Mouse (Mus musculus) left cerebral cortex, postnatal 4 days (tissue): ENCODE measurements around the gene Prkn. TPM values are rescaled to one million over a fixed set of nuclear protein-coding genes. Genes with fewer than 3 reads are reported as not detected.
"Not testable (repeated sequence)": the region's sequence is repeated elsewhere in the genome, so short reads cannot be mapped to it uniquely, and the experiment has no call there.

Source experiments
- DNase-seq: peaks from one replicate; pipeline ENCODE4 v3.0.0-alpha.2; 2022
- intact Hi-C: fragments of 180-260 bp; cut with DNase I; formaldehyde crosslinking; loops from one replicate; pipeline ENCODE4 v1.15.1; 2025
- total RNA-seq, 2 experiments: library from RNA; stranded (reverse); gene quantifications; 2 replicates each; pipeline ENCODE4 v1.2.3; 2021

Prkn gene
- total RNA-seq, 2 experiments from 2014 or later, result 12.8 to 16.2 TPM

DNA sequence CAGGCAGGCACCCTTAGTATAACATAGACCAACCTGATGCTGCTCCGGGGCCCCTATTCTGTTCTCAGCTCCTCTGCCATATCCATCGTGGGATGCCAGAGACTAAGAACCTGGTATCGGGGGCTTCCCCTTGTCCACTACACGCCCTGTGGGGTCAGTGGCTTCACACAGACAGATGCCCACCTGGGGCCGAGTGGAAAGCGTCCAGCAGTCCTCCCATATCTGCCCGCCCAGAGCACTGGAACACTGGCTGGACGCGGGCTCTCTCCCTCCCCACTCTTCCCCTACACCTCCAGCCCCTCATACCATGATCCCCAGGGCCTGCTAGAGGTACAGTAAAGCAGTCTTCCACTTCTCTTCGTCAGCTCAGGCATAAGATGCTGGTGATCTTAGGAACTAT, 277.3 kb downstream of the Prkn start:
- no peak for DNase-seq
- intact Hi-C loops, result no loop called here

- no peak for DNase-seq
- intact Hi-C loops, result no loop called here
These were observed 283.9 kb downstream of the Prkn start for GRCm38 (mm10) chr17:11124048-11124447.

DNA sequence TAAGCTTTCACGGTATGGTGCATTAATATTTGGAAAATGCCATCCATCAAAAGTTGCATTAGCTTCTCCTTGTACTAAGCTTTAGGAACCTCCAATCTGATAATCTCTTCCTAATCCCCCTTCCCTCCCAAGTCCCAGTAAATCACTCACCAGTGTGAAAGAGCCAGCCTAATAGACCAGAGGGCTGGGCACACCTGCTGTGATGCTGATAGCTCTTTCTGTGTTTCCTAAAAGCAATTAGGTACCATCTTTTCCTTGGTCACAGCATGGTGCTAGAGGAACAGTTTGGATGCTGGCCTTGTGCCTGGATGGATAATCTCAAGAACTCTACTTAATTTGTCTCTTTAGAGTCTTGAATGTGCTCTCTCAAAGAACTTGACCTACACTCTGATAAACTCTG, 287.0 kb downstream of the Prkn start:
- intact Hi-C loops, result no loop called here

GRCm38 (mm10) chr17:11130919-11131318, 290.7 kb downstream of the Prkn start:
- peak; percentile 63 for DNase-seq
- intact Hi-C loops, result no loop called here

More for the DNA sequence above, 287.0 kb downstream of the Prkn start:
- DNase-seq, result peak; percentile 24

DNA sequence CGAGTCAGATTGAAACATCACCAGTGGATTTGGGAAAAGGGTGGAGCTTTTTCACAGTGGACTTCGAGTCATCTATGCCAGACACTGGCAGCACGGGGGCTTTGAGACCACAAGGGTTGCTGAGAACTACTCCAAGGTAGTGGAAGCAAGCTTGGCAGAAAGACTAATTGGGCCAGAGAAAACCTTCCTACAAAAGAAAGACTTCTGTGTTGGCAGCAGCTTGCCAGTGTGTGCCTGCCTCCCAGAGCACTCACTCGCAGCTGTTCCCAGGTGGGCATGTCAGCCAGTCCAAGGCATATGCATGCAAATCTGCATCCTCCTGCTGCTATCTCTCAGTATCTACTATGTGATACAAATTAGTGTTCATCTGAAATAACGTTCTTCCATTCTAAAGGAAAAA, 302.1 kb downstream of the Prkn start:
- peak; percentile 65 for DNase-seq
- intact Hi-C loops, result no loop called here

- intact Hi-C loops, result no loop called here
- DNase-seq, result no peak
These were observed 315.9 kb downstream of the Prkn start for GRCm38 (mm10) chr17:11156119-11156518.

GRCm38 (mm10) chr17:11157536-11157935, 317.4 kb downstream of the Prkn start:
- intact Hi-C loops, result no loop called here
- DNase-seq, result peak; percentile 72

DNA sequence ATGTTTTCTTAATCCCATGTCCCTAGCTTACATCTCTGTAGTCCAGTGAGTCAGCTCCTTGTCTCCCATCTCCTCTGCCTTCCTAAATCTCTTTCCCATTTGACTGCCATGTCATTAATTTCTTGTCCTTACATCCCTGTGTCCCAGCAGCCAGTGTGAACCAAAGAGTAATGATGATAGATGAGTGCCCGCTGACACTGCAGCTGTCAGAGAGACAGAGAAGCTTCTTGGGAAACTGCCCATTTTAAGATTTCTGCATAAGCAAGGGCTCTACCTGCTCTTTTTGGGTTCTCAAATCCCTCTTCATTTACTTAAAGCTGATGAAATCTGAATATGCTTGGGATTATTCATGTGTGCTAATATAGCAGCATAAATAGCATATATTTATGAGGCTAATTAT, 321.3 kb downstream of the Prkn start:
- intact Hi-C loops, result no loop called here
- peak; percentile 21 for DNase-seq

DNA sequence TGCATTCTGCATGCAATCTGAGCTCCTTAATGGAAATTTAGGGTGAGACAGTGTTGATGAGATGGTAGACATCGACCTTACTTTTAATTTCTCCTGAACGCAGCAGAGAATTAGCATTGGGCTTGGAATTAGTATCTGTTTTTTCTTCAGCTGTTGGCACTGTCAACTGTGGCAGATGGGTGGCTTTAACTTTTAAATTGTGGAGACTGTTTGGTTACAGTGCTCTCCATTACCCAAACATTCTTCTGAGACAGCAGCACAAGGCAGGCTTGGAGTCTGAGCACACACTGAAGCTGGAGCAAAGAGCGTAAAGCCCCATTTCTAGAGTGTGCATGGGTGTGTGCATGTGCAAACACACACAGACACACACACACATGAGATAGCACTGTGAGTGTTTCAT, 322.6 kb downstream of the Prkn start:
- DNase-seq, result no peak
- intact Hi-C loops, result no loop called here

DNA sequence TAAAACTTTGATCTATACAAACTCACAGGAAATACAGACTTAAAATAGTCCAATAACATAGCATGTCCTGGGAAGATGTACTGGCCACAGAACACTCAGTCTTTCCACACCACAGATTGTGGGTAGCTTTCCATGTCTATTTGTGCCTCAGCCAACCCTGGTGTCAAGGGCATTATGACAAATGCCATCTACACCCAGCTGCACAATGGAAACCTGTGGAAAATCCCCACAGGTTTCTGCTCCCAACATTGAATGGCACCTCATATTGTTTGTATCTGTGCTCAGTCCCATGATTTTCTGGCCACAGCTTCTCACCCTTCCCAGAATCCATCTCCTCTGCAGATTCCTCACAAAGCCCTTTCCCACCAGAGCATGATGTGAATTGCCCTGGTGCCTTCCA, 347.2 kb downstream of the Prkn start:
- intact Hi-C loops, result no loop called here
- no peak for DNase-seq

GRCm38 (mm10) chr17:11188494-11188893, 348.3 kb downstream of the Prkn start:
- intact Hi-C loops, result no loop called here
- DNase-seq, result no peak

DNA sequence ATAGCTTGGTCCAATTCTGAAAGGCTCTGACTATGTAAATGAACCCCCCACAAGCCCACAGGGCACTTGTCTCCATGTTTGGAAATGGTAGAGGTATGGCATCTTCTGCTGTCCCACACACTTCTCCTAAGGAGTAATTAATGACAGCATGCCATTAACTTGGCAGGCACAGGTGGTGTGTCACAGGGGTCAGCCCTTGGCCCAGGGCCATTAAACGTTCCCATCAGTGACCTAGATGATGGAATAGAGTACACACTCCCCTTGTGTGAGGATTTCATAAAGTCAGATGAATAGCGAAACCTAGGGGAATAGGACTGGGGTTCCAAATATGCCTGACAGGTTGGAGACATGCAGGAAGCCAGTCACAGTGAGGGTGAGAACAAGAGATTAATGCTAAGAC, 350.1 kb downstream of the Prkn start:
- intact Hi-C loops, result no loop called here
- no peak for DNase-seq

GRCm38 (mm10) chr17:11198134-11198533, 357.9 kb downstream of the Prkn start:
- no peak for DNase-seq
- intact Hi-C loops, result no loop called here

DNA sequence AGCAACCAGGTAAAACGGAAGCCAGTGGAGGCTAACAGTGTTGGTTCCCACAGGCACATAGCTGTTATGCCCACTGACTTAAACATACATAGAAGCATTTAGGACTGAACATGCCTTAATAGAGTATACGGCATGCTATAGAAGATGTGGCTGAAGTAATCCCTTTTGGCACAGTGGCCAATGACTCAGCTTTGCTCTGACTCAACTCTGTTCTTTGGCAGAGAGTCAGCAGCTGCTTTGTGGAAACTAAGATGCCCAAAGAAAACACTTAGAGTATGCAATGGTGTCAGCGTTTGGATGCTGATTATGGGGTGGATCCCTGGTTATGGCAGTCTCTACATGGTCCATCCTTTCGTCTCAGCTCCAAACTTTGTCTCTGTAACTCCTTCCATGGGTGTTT, 368.9 kb downstream of the Prkn start:
- not testable (repeated sequence) for DNase-seq

DNA sequence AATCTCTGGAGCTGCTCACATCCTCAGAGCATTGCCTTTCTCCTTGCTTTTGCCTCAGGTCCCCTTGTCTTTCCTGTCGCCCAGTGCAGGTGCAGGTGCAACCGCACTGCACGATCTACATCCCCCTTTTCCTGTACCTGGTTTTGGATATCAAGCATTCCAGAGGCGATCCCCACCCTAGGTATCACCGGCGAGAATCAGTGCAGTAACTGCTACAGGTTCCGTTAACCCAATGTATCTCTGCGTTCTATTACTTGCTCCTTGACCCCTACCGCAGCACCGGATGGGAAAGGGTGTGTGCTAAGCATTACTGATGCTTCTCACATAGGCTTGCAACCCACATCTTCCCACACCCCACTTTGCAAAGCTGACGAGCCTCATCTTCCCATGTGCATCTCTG, 370.8 kb downstream of the Prkn start:
- no peak for DNase-seq
- intact Hi-C loops, result no loop called here

More for the DNA sequence above, 368.9 kb downstream of the Prkn start:
- intact Hi-C loops, result not testable (repeated sequence)

DNA sequence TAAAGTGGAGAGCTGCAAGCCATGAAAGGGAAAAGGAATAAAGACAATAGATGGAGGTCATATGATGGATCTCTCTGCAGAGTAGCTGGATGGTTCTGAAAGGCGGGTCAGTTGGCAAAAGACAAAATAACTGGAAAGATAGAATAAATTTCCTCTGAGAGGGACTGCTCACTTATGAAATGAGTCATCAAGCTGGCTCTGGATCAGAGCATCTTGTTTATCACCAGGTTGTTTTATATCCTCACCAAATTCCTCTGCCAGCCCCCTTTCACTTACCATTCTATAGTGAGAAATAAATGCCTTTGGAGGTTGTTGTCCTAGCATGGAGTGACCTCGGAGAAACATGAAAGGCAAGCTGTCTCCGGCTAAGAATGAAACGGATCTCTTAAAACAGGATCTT, 371.4 kb downstream of the Prkn start:
- intact Hi-C loops, result no loop called here

GRCm38 (mm10) chr17:11213689-11214088, 373.5 kb downstream of the Prkn start:
- no peak for DNase-seq
- intact Hi-C loops, result no loop called here

More for the DNA sequence above, 371.4 kb downstream of the Prkn start:
- no peak for DNase-seq

- no peak for DNase-seq
- intact Hi-C loops, result no loop called here
These were observed 388.8 kb downstream of the Prkn start for GRCm38 (mm10) chr17:11229011-11229410.

- intact Hi-C loops, result no loop called here
- DNase-seq, result no peak
These were observed 389.2 kb downstream of the Prkn start for GRCm38 (mm10) chr17:11229426-11229825.

DNA sequence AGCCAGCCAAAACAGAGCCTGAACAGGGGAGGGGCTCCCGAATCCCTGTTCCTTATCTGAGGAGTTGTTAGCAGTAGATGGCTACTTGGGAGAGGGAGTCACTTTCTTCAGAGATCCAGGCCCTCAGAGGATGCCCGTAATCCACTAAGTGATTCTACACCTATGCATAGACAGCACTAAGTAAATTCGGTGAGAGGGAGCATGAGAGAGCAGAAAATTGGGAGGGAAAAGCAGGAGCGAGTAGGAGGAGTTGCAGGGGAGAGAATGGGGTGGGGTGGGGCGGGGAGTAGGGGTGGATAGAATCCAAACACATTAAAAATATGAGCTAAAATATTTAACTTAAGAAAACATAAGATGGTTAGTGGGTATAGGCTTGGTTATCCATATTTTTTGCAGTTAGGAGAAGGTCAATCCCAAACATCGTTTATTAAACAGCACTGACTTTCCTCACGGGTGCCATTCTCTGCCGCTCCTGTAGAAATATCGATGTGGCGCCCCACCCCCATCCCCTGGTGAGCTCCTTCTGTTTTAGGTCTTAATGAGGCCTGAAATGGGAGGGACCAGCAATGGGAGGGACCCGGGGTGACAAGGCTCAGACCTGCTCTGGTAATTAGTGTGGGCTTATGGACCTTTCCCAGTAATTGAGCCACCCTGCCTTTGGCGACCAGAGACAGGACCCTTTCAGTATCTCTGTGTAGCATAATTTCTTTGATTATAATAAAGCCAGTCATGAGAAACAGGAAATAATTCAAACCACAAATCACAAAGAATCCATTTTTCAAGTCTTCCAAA, 390.6 kb downstream of the Prkn start:
- intact Hi-C loops, result no loop called here
- peak; percentile 35 for DNase-seq

DNA sequence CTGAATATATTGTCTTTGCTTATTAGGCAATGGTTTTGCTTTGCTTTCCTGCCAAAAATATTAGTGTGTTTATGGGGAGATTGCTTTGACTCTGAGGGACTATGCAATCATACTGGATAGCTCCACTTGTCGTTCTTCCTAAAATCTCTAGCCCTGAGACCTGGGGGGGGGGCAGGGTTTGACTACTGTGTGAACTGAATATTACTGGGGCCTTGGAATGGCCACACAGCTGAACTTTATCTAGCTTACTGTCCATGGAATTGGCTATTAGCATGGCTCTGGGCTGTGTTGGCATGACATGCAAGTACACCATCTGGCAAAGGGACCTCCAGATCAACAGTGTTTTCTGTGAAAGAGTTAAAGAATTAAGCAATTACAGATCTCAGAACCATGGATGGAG, 395.1 kb downstream of the Prkn start:
- intact Hi-C loops, result no loop called here
- DNase-seq, result no peak

DNA sequence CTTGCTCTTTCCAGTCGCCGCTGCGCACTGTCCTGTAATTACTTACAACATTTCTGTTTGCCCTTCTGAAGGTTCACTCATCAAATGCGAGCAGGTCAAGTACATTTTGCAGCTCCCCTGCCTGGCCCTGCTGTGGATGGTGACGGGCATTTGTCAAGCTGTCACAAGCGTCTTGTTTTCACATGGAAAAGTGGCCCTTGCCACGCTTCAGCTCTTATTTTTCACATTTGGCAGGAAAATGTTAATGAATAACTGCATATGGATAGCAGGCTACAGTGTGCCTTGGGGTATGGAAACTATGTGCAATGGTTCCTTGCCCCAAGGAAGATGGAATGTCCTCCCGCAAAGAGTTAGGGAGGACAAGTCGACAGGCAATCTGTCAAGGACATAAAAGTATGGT, 404.9 kb downstream of the Prkn start:
- intact Hi-C loops, result no loop called here
- no peak for DNase-seq

GRCm38 (mm10) chr17:11249216-11249615, 409.0 kb downstream of the Prkn start:
- no peak for DNase-seq
- intact Hi-C loops, result no loop called here
